ENCODE assay signal across 38 mouse cellular contexts in the genomic region with DNA sequence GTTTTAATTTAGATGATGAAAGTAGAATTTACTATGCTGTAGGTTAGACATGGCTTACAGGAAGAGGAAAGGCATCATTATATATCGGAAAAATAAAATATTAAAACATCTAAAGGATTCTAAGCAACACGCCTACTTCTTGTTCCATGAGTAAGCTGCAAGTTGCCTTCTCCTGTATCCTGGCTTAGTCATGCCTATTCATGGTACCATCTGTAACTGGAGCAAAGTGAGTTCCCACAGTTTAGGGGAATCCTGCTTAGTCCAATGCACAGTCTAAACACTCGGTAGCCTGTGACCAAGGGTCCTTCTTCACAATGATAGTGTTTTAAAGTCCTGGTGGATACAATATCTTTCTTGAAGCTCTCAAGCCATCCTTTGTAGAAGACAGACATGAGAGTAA. TPM values are rescaled to one million over a fixed set of nuclear protein-coding genes. Genes with fewer than 3 reads are reported as not detected.
"Had no signal": no experiment of that assay in that cellular context is flagged by ENCODE, and none has a peak within 500 bp of the region (broad histone marks: within the 10 kb centered on the region; RNA-seq: fewer than 3 reads in every experiment).

No protein-coding gene starts in this region.

- DNase-seq: cerebellum, adult 9-10 months; cerebellum, adult 9-11 months; cerebellum, postnatal 10 days; cerebellum, postnatal 14 days; cerebellum, postnatal 25 days; cerebellum, postnatal 36 days; forebrain, postnatal 0 days; gastrocnemius, adult 2 months; gastrocnemius, postnatal 10 days; gastrocnemius, postnatal 14 days; gastrocnemius, postnatal 25 days; gastrocnemius, postnatal 36 days; heart, adult 11 months; heart, adult 18-20 months; heart, adult 2 months had no signal

- H3K4me3 ChIP-seq: embryonic facial prominence, embryonic 10.5 days; embryonic facial prominence, embryonic 12.5 days; embryonic facial prominence, embryonic 13.5 days; embryonic facial prominence, embryonic 15.5 days; erythroblast, embryonic 14.5 days; forebrain, embryonic 10.5 days; forebrain, embryonic 12.5 days; forebrain, embryonic 13.5 days; forebrain, embryonic 15.5 days; gastrocnemius, adult 2 months; heart, adult 2 months; heart, embryonic 10.5 days had no signal

- H3K9ac ChIP-seq: embryonic facial prominence, embryonic 12.5 days; embryonic facial prominence, embryonic 13.5 days; embryonic facial prominence, embryonic 15.5 days; forebrain, embryonic 12.5 days; forebrain, embryonic 13.5 days; forebrain, embryonic 15.5 days; forebrain, postnatal 0 days had no signal

- H3K27ac ChIP-seq: embryonic facial prominence, embryonic 10.5 days; embryonic facial prominence, embryonic 12.5 days; embryonic facial prominence, embryonic 13.5 days; embryonic facial prominence, embryonic 15.5 days; forebrain, embryonic 10.5 days; forebrain, embryonic 12.5 days; forebrain, embryonic 13.5 days; forebrain, embryonic 15.5 days; gastrocnemius, adult 2 months; heart, adult 2 months; heart, embryonic 10.5 days had no signal

- ATAC-seq: forebrain, embryonic 13.5 days; forebrain, embryonic 14.5 days; forebrain, embryonic 15.5 days; forebrain, embryonic 16.5 days; forebrain, postnatal 0 days had no signal

- H3K9me3 ChIP-seq: embryonic facial prominence, embryonic 10.5 days; embryonic facial prominence, embryonic 12.5 days; embryonic facial prominence, embryonic 13.5 days; embryonic facial prominence, embryonic 15.5 days; forebrain, embryonic 10.5 days; forebrain, embryonic 12.5 days; forebrain, embryonic 13.5 days; forebrain, embryonic 15.5 days; heart, embryonic 10.5 days had no signal

- H3K27me3 ChIP-seq: embryonic facial prominence, embryonic 12.5 days; embryonic facial prominence, embryonic 13.5 days; embryonic facial prominence, embryonic 15.5 days; forebrain, embryonic 12.5 days; forebrain, embryonic 13.5 days; forebrain, embryonic 15.5 days had no signal

- H3K4me2 ChIP-seq: embryonic facial prominence, embryonic 12.5 days; embryonic facial prominence, embryonic 13.5 days; embryonic facial prominence, embryonic 15.5 days; forebrain, embryonic 12.5 days; forebrain, embryonic 13.5 days; forebrain, embryonic 15.5 days had no signal

- H3K4me1 ChIP-seq: embryonic facial prominence, embryonic 10.5 days; embryonic facial prominence, embryonic 12.5 days; embryonic facial prominence, embryonic 13.5 days; embryonic facial prominence, embryonic 15.5 days; forebrain, embryonic 12.5 days; forebrain, embryonic 13.5 days; forebrain, embryonic 15.5 days; heart, embryonic 10.5 days had no signal

RNA-seq across cellular contexts. Expression of a gene that starts 37.5 kb away (rescaled TPM):
- total RNA-seq: common myeloid progenitor, adult 5-6 weeks; forebrain, postnatal 0 days; gastrocnemius, adult 18-20 months; gastrocnemius, adult 2 months; gastrocnemius, adult 8-10 months; gastrocnemius, postnatal 10 days; gastrocnemius, postnatal 14 days; gastrocnemius, postnatal 25 days; gastrocnemius, postnatal 36 days; gastrocnemius, postnatal 4 days; granulocyte monocyte progenitor cell, adult 5-6 weeks; heart, adult 18-20 months; heart, adult 2 months; heart, adult 8-10 months had no signal
- polyA plus RNA-seq: cortical plate, adult 2 months; embryonic facial prominence, embryonic 10.5 days; embryonic facial prominence, embryonic 11.5 days; embryonic facial prominence, embryonic 12.5 days; embryonic facial prominence, embryonic 13.5 days; embryonic facial prominence, embryonic 14.5 days; embryonic facial prominence, embryonic 15.5 days; erythroblast, embryonic 14.5 days; forebrain, embryonic 10.5 days; forebrain, embryonic 11.5 days; forebrain, embryonic 12.5 days; forebrain, embryonic 13.5 days; forebrain, embryonic 14.5 days; forebrain, embryonic 15.5 days; forebrain, embryonic 16.5 days; forebrain, postnatal 0 days; frontal cortex, adult 2 months; heart, adult 2 months; heart, embryonic 10.5 days had no signal

RNA-seq across cellular contexts. Expression of a gene that starts 51.1 kb away (rescaled TPM):
- total RNA-seq: common myeloid progenitor, adult 5-6 weeks; forebrain, postnatal 0 days; gastrocnemius, adult 18-20 months; gastrocnemius, adult 2 months; gastrocnemius, adult 8-10 months; gastrocnemius, postnatal 10 days; gastrocnemius, postnatal 14 days; gastrocnemius, postnatal 25 days; gastrocnemius, postnatal 36 days; gastrocnemius, postnatal 4 days; granulocyte monocyte progenitor cell, adult 5-6 weeks; heart, adult 18-20 months; heart, adult 2 months; heart, adult 8-10 months had no signal
- polyA plus RNA-seq: cortical plate, adult 2 months; embryonic facial prominence, embryonic 10.5 days; embryonic facial prominence, embryonic 11.5 days; embryonic facial prominence, embryonic 12.5 days; embryonic facial prominence, embryonic 13.5 days; embryonic facial prominence, embryonic 14.5 days; embryonic facial prominence, embryonic 15.5 days; erythroblast, embryonic 14.5 days; forebrain, embryonic 10.5 days; forebrain, embryonic 11.5 days; forebrain, embryonic 12.5 days; forebrain, embryonic 13.5 days; forebrain, embryonic 14.5 days; forebrain, embryonic 15.5 days; forebrain, embryonic 16.5 days; forebrain, postnatal 0 days; frontal cortex, adult 2 months; heart, adult 2 months; heart, embryonic 10.5 days had no signal
